Comparison of ENCODE assay signal across 9 mouse cellular contexts in genomic region chr17:80921286-80922134, GRCm38 (mm10). TPM values are rescaled to one million over a fixed set of nuclear protein-coding genes. Genes with fewer than 3 reads are reported as not detected.
DNase-seq lines count a peak whose midpoint lies in the region; ATAC-seq and TF ChIP-seq lines count a peak whose summit lies in the region.
"Had no signal": no experiment of that assay in that cellular context is flagged by ENCODE, and none has a peak within 500 bp of the region (broad histone marks: within the 10 kb centered on the region; RNA-seq: fewer than 3 reads in every experiment).

No protein-coding gene starts in this region.

- no peak for TF ChIP-seq CTCF in kidney, adult 2 months (conservative IDR thresholded peaks at IDR 0.05; ENCODE audit: insufficient read depth, insufficient read length, low read depth, low read length)

- H3K9me3 ChIP-seq in limb, embryonic 15.5 days = no peaks in the 10 kb centered on the region

- no peaks in the 10 kb centered on the region for H3K36me3 ChIP-seq in kidney, adult 2 months (ENCODE audit: control insufficient read depth, insufficient read depth, low read length)
- no peaks in the 10 kb centered on the region for H3K36me3 ChIP-seq in limb, embryonic 15.5 days

- peak; percentile 81 for DNase-seq in kidney, adult 2 months
- no peak for DNase-seq in kidney, postnatal 4 days
- peak; percentile 73 for DNase-seq in cerebellum, adult 11 months
- DNase-seq in cerebellum, postnatal 36 days = peak; percentile 68 to 74
- no peak for DNase-seq in T-cell, adult 2 months (ENCODE audit: low spot score)
- no peak for DNase-seq in urinary bladder, postnatal 10 days (ENCODE audit: low spot score)
- no peak for DNase-seq in spleen, postnatal 4 days (ENCODE audit: low spot score in 2 of 2)

- ATAC-seq in limb, embryonic 15.5 days (ENCODE audit: insufficient number of reproducible peaks, low FRiP score, low TSS enrichment, low read depth) = peak; percentile 52; the same call in 1 of the 2 replicates

- H3K4me3 ChIP-seq in kidney, adult 2 months (ENCODE audit: insufficient read depth, low read depth, low read length) = no peak overlapping the region
- no peak overlapping the region for H3K4me3 ChIP-seq in limb, embryonic 15.5 days

- no peaks in the 10 kb centered on the region for H3K27me3 ChIP-seq in kidney, adult 2 months (replicated peaks; ENCODE audit: control insufficient read depth, insufficient read depth, low read length)
- H3K27me3 ChIP-seq in limb, embryonic 15.5 days = no peaks in the 10 kb centered on the region

- H3K27ac ChIP-seq in kidney, adult 2 months (ENCODE audit: insufficient read depth, low read depth, low read length) = no peak overlapping the region; the same call in 1 of the 2 replicates
- H3K27ac ChIP-seq in limb, embryonic 15.5 days = peak overlapping the region; percentile 19
- H3K27ac ChIP-seq: liver, embryonic 14.5 days had no signal

- H3K9ac ChIP-seq in limb, embryonic 15.5 days = no peak overlapping the region; the same call in 1 of the 2 replicates
- H3K9ac ChIP-seq: liver, embryonic 14.5 days had no signal

- H3K4me2 ChIP-seq in limb, embryonic 15.5 days = no peak overlapping the region

- WGBS in kidney, adult 2 months = 70% methylated on average over 10 of the region's 10 CpGs
- WGBS in limb, embryonic 15.5 days = 53% methylated on average over 10 of the region's 10 CpGs

- TF ChIP-seq POLR2A in kidney, adult 2 months (IDR thresholded peaks at IDR 0.05; ENCODE audit: low read depth, low read length) = no peak

- H3K4me1 ChIP-seq in kidney, adult 2 months (ENCODE audit: control insufficient read depth, insufficient read depth, low read length) = peaks cover 3% of the 10 kb centered on the region; the same call in 1 of the 2 replicates
- H3K4me1 ChIP-seq in limb, embryonic 15.5 days = 0 out of 2 replicates have a peak, but pooled peaks cover 5% of the 10 kb centered on the region

RNA-seq across cellular contexts. Expression of gene Tmem178, which starts 22.9 kb away (rescaled TPM):
- 19.9 and 25.9 TPM in 2 replicates for polyA plus RNA-seq in kidney, adult 2 months (2012; rRNA removed)
- polyA plus RNA-seq in limb, embryonic 15.5 days (2015; fragmentation: Nextera tagmentation; extraction: Ambion mirVana) = 6.4 and 7.0 TPM in 2 replicates

Comparison
In these comparisons a context has a peak if more than half of its experiments do, and no peak if none do; other contexts are left out.
1. DNase-seq: peak in kidney, adult 2 months (single experiment), cerebellum, adult 11 months (single experiment) and cerebellum, postnatal 36 days (2 of 2); none in kidney, postnatal 4 days (0 of 2), T-cell, adult 2 months (single experiment), urinary bladder, postnatal 10 days (single experiment) and spleen, postnatal 4 days (0 of 2).